Mouse (Mus musculus): ENCODE results near the gene Kcnd3. TPM values are rescaled to one million over a fixed set of nuclear protein-coding genes. Genes with fewer than 3 reads are reported as not detected.

Kcnd3 gene
- polyA plus RNA-seq, 1 experiment from 2014 or later, result 8.9 TPM

- Histone ChIP-seq H3K9me3 (ENCODE audit: control insufficient read depth, low read length) (peaks cover 5% of the 10 kb centered on the region; the same call in 1 of the 2 replicates), H3K4me3 (ENCODE audit: low read depth, low read length) (no peak overlapping the region), H3K9ac (ENCODE audit: low read length) (no peak overlapping the region), H3K27me3 (replicated peaks; ENCODE audit: control insufficient read depth, insufficient read depth, low read length) (no peaks in the 10 kb centered on the region), H3K36me3 (ENCODE audit: control insufficient read depth, insufficient read depth, low read length) (no peaks in the 10 kb centered on the region), H3K27ac (ENCODE audit: low read depth) (no peak overlapping the region), H3K4me1 (replicated peaks; ENCODE audit: control insufficient read depth, insufficient read depth, low read length) (no peaks in the 10 kb centered on the region), H3K4me2 (ENCODE audit: low read length) (no peak overlapping the region)
- DNase-seq (ENCODE audit: low spot score), result no peak
- no peak for ATAC-seq (replicated peaks; ENCODE audit: low FRiP score, low TSS enrichment, low read depth)
- WGBS, result 65% methylated on average over 4 of the region's 4 CpGs
Measured at GRCm38 (mm10) chr3:105440873-105441495, 11.1 kb upstream of the Kcnd3 start.

GRCm38 (mm10) chr3:105450641-105451470 lies 1.3 kb upstream of the Kcnd3 start:
- H3K36me3 ChIP-seq (ENCODE audit: control insufficient read depth, insufficient read depth, low read length), result no peaks in the 10 kb centered on the region
- H3K27me3 ChIP-seq (replicated peaks; ENCODE audit: control insufficient read depth, insufficient read depth, low read length), result peaks cover 49% of the 10 kb centered on the region
- 2% methylated on average over 22 of the region's 22 CpGs for WGBS
- peak overlapping the region; percentile 69 for H3K9ac ChIP-seq (ENCODE audit: low read length)
- DNase-seq (ENCODE audit: low spot score), result peak; percentile 76
- no peak for ATAC-seq (replicated peaks; ENCODE audit: low FRiP score, low TSS enrichment, low read depth)
- H3K4me2 ChIP-seq (ENCODE audit: low read length), result peak overlapping the region; percentile 97
- no peaks in the 10 kb centered on the region for H3K9me3 ChIP-seq (ENCODE audit: control insufficient read depth, low read length)
- H3K27ac ChIP-seq (ENCODE audit: low read depth), result peak overlapping the region; percentile 79
- H3K4me3 ChIP-seq (ENCODE audit: low read depth, low read length), result peak overlapping the region; percentile 63
- peaks cover 17% of the 10 kb centered on the region for H3K4me1 ChIP-seq (replicated peaks; ENCODE audit: control insufficient read depth, insufficient read depth, low read length)

DNA sequence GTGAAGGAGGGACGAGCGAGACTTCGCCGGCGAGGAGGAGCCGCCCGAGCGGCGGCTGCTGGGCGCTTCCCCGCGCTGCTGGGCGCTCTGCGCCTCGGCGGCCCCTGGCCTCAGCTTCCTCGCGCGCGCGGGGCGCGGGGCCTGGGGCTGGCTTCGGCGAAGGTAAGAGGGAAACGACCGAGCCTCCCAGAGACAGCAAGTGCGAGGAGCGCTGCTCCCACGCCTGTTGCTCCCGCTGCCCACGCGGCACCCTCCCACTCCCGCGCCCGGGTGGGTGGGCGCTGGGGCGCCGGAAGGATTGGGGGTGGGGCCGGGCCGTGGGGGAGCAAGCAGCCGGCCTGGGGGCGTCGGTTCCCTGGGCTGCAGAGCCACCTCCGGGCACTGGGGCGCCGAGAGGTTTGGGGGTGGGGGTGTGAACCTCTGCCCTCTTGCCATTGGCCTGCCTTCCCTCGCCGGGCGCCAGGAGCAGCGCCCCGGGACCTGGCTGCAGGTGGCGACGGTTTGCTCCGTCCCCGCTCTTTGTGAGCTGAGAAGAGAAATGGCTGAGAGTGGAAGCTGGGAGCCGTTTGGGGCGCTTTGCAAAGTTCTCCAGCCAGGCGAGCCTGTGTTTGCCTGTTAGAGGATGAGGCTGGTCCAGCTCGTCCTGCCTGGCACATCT lies 555 bp downstream of the Kcnd3 start:
- H3K4me1 ChIP-seq (replicated peaks; ENCODE audit: control insufficient read depth, insufficient read depth, low read length), result peaks cover 17% of the 10 kb centered on the region
- WGBS, result 2% methylated on average over 54 of the region's 60 CpGs
- no peaks in the 10 kb centered on the region for H3K9me3 ChIP-seq (ENCODE audit: control insufficient read depth, low read length)
- ATAC-seq (replicated peaks; ENCODE audit: low FRiP score, low TSS enrichment, low read depth) (peak; percentile 67), DNase-seq (ENCODE audit: low spot score) (peak; percentile 74)
- peaks cover 52% of the 10 kb centered on the region for H3K27me3 ChIP-seq (replicated peaks; ENCODE audit: control insufficient read depth, insufficient read depth, low read length)
- no peaks in the 10 kb centered on the region for H3K36me3 ChIP-seq (ENCODE audit: control insufficient read depth, insufficient read depth, low read length)
- H3K4me3 ChIP-seq (ENCODE audit: low read depth, low read length), result peak overlapping the region; percentile 63
- H3K4me2 ChIP-seq (ENCODE audit: low read length), result peak overlapping the region; percentile 97
- peak overlapping the region; percentile 79 for H3K27ac ChIP-seq (ENCODE audit: low read depth)
- H3K9ac ChIP-seq (ENCODE audit: low read length), result peak overlapping the region; percentile 69

GRCm38 (mm10) chr3:105453214-105453950 lies 1.3 kb downstream of the Kcnd3 start:
- peaks cover 17% of the 10 kb centered on the region for H3K4me1 ChIP-seq (replicated peaks; ENCODE audit: control insufficient read depth, insufficient read depth, low read length)
- DNase-seq (ENCODE audit: low spot score) (peak; percentile 57), ATAC-seq (replicated peaks; ENCODE audit: low FRiP score, low TSS enrichment, low read depth) (no peak)
- peak overlapping the region; percentile 79 for H3K27ac ChIP-seq (ENCODE audit: low read depth)
- H3K27me3 ChIP-seq (replicated peaks; ENCODE audit: control insufficient read depth, insufficient read depth, low read length), result peaks cover 52% of the 10 kb centered on the region
- no peaks in the 10 kb centered on the region for H3K9me3 ChIP-seq (ENCODE audit: control insufficient read depth, low read length)
- H3K9ac ChIP-seq (ENCODE audit: low read length), result peak overlapping the region; percentile 69
- H3K4me3 ChIP-seq (ENCODE audit: low read depth, low read length), result peak overlapping the region; percentile 63
- no peaks in the 10 kb centered on the region for H3K36me3 ChIP-seq (ENCODE audit: control insufficient read depth, insufficient read depth, low read length)
- peak overlapping the region; percentile 97 for H3K4me2 ChIP-seq (ENCODE audit: low read length)
- 3% methylated on average over 19 of the region's 19 CpGs for WGBS

- peaks cover 10% of the 10 kb centered on the region; the same call in 1 of the 2 replicates for H3K4me1 ChIP-seq (replicated peaks; ENCODE audit: control insufficient read depth, insufficient read depth, low read length)
- H3K27ac ChIP-seq (ENCODE audit: low read depth), result no peak overlapping the region
- no peaks in the 10 kb centered on the region for H3K9me3 ChIP-seq (ENCODE audit: control insufficient read depth, low read length)
- H3K4me2 ChIP-seq (ENCODE audit: low read length), result no peak overlapping the region
- WGBS, result 78% methylated on average over 4 of the region's 4 CpGs
- DNase-seq (ENCODE audit: low spot score) (no peak), ATAC-seq (replicated peaks; ENCODE audit: low FRiP score, low TSS enrichment, low read depth) (no peak)
- H3K4me3 ChIP-seq (ENCODE audit: low read depth, low read length), result no peak overlapping the region
- H3K36me3 ChIP-seq (ENCODE audit: control insufficient read depth, insufficient read depth, low read length), result peaks cover 6% of the 10 kb centered on the region; the same call in 1 of the 2 replicates
- no peak overlapping the region for H3K9ac ChIP-seq (ENCODE audit: low read length)
- H3K27me3 ChIP-seq (replicated peaks; ENCODE audit: control insufficient read depth, insufficient read depth, low read length), result peaks cover 30% of the 10 kb centered on the region
Measured at GRCm38 (mm10) chr3:105457657-105458056, 5.5 kb downstream of the Kcnd3 start.

- WGBS, result 64% methylated on average over 8 of the region's 8 CpGs
- no peak overlapping the region for H3K27ac ChIP-seq (ENCODE audit: low read depth)
- no peak overlapping the region for H3K9ac ChIP-seq (ENCODE audit: low read length)
- no peaks in the 10 kb centered on the region for H3K9me3 ChIP-seq (ENCODE audit: control insufficient read depth, low read length)
- no peak overlapping the region for H3K4me3 ChIP-seq (ENCODE audit: low read depth, low read length)
- no peaks in the 10 kb centered on the region for H3K27me3 ChIP-seq (replicated peaks; ENCODE audit: control insufficient read depth, insufficient read depth, low read length)
- H3K4me2 ChIP-seq (ENCODE audit: low read length), result no peak overlapping the region
- DNase-seq (ENCODE audit: low spot score) (no peak), ATAC-seq (replicated peaks; ENCODE audit: low FRiP score, low TSS enrichment, low read depth) (no peak)
- H3K4me1 ChIP-seq (replicated peaks; ENCODE audit: control insufficient read depth, insufficient read depth, low read length), result no peaks in the 10 kb centered on the region
- no peaks in the 10 kb centered on the region for H3K36me3 ChIP-seq (ENCODE audit: control insufficient read depth, insufficient read depth, low read length)
Measured at GRCm38 (mm10) chr3:105466538-105466937, 14.4 kb downstream of the Kcnd3 start.

DNA sequence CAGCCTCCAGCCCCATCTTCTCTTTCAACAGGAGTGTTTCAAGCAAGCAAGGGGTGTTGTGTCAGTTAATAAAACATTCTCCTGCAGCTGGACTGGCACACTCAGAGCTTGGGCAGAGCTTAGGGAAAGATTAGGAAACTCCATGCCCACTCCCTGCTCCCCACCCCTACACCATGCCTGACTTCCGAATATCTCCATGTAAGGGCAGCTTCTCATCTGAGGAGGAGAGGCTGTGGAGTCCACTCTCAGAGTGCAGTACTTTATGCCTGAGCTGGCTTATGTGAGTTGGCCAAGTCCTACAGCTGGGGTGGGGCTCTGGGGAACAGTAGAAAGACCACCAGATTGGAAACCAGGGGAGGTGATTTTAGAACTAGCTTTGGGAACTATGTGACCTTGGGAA lies 20.4 kb downstream of the Kcnd3 start:
- Histone ChIP-seq H3K9ac (ENCODE audit: low read length) (no peak overlapping the region), H3K36me3 (ENCODE audit: control insufficient read depth, insufficient read depth, low read length) (no peaks in the 10 kb centered on the region), H3K27ac (ENCODE audit: low read depth) (no peak overlapping the region), H3K9me3 (ENCODE audit: control insufficient read depth, low read length) (no peaks in the 10 kb centered on the region), H3K4me3 (ENCODE audit: low read depth, low read length) (no peak overlapping the region), H3K4me1 (replicated peaks; ENCODE audit: control insufficient read depth, insufficient read depth, low read length) (no peaks in the 10 kb centered on the region), H3K4me2 (ENCODE audit: low read length) (no peak overlapping the region), H3K27me3 (replicated peaks; ENCODE audit: control insufficient read depth, insufficient read depth, low read length) (no peaks in the 10 kb centered on the region)
- no peak for DNase-seq (ENCODE audit: low spot score)
- no peak for ATAC-seq (replicated peaks; ENCODE audit: low FRiP score, low TSS enrichment, low read depth)
- 88% methylated on average over 1 of the region's 1 CpGs for whole genome bisulfite sequencing

DNA sequence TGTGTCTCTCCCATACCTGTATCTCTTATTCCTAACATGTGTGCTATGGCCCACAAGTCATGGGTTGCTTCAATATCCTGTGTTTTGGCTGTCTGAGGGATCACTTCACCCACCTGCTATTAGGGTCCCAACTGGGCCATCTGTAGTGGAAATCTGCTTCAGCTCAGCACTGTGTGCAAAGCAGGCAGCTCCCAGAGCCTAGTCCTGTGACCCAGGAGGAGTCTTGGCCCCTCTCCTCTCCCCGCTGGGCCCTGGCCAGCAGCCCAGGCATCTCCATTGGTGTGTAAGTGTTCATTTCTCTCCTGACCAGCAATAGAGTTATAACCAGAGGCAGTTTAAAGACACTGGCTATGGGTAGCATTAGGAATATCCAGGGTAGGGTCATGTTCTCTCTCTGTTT lies 24.3 kb downstream of the Kcnd3 start:
- H3K4me3 ChIP-seq (ENCODE audit: low read depth, low read length), result no peak overlapping the region
- no peak overlapping the region for H3K4me2 ChIP-seq (ENCODE audit: low read length)
- H3K9me3 ChIP-seq (ENCODE audit: control insufficient read depth, low read length), result no peaks in the 10 kb centered on the region
- DNase-seq (ENCODE audit: low spot score) (no peak), ATAC-seq (replicated peaks; ENCODE audit: low FRiP score, low TSS enrichment, low read depth) (no peak)
- 81% methylated on average over 1 of the region's 1 CpGs for WGBS
- no peak overlapping the region for H3K27ac ChIP-seq (ENCODE audit: low read depth)
- H3K9ac ChIP-seq (ENCODE audit: low read length), result no peak overlapping the region
- no peaks in the 10 kb centered on the region for H3K27me3 ChIP-seq (replicated peaks; ENCODE audit: control insufficient read depth, insufficient read depth, low read length)
- H3K4me1 ChIP-seq (replicated peaks; ENCODE audit: control insufficient read depth, insufficient read depth, low read length), result no peaks in the 10 kb centered on the region
- H3K36me3 ChIP-seq (ENCODE audit: control insufficient read depth, insufficient read depth, low read length), result no peaks in the 10 kb centered on the region

All from intestine, embryonic 14.5 days (tissue).